Mouse (Mus musculus) R1 (cell line): Measurements from ENCODE around the gene 1700042G07Rik.
A peak's percentile ranks its signal among the peaks of the same experiment; 100 is the strongest.

Source experiments
- DNase-seq: peaks from one replicate; pipeline ENCODE4 v3.0.0-alpha.2; 2018; ENCODE audit warnings: low read depth, low spot score

The 1700042G07Rik gene

GRCm38 (mm10) chr4:116173072-116173471 is at the start of gene 1700042G07Rik, which contains the start of gene Gm49337:
Gene 1700042G07Rik (plus strand): TSS chr4:116173372.
Gene Gm49337 (plus strand): TSS chr4:116173384.
- no peak for DNase-seq

GRCm38 (mm10) chr4:116123602-116124519 is 49.3 kb upstream of the 1700042G07Rik start, which contains the start of the genes Rad54l and Pomgnt1:
Gene Rad54l (minus strand): TSS chr4:116123690.
Gene Pomgnt1 (plus strand): TSS chr4:116123840.
- DNase-seq = peak; percentile 99

- DNase-seq = no peak
Measured at GRCm38 (mm10) chr4:116125803-116126386, 47.3 kb upstream of the 1700042G07Rik start.

GRCm38 (mm10) chr4:116127956-116128355 is 45.2 kb upstream of the 1700042G07Rik start:
- DNase-seq = peak; percentile 78

GRCm38 (mm10) chr4:116133126-116133525 is 40.0 kb upstream of the 1700042G07Rik start:
- DNase-seq = no peak

- peak; percentile 57 for DNase-seq
Measured at GRCm38 (mm10) chr4:116134990-116135389, 38.2 kb upstream of the 1700042G07Rik start.

- peak; percentile 72 for DNase-seq
Measured at GRCm38 (mm10) chr4:116137421-116137996, 35.7 kb upstream of the 1700042G07Rik start.

GRCm38 (mm10) chr4:116140801-116141574 is 32.2 kb upstream of the 1700042G07Rik start:
- peak; percentile 80 for DNase-seq

GRCm38 (mm10) chr4:116141736-116142135 is 31.4 kb upstream of the 1700042G07Rik start:
- peak; percentile 82 for DNase-seq

- peak; percentile 20 for DNase-seq
Measured at GRCm38 (mm10) chr4:116142269-116142668, 30.9 kb upstream of the 1700042G07Rik start.

- DNase-seq = peak; percentile 20
Measured at GRCm38 (mm10) chr4:116143317-116143811, 29.8 kb upstream of the 1700042G07Rik start.

GRCm38 (mm10) chr4:116143891-116144717 is 29.1 kb upstream of the 1700042G07Rik start:
- peak; percentile 60 for DNase-seq

- DNase-seq = peak; percentile 44
Measured at GRCm38 (mm10) chr4:116149812-116150155, 23.4 kb upstream of the 1700042G07Rik start.

- peak; percentile 63 for DNase-seq
Measured at GRCm38 (mm10) chr4:116150156-116150861, 22.9 kb upstream of the 1700042G07Rik start.

- DNase-seq = no peak
Measured at GRCm38 (mm10) chr4:116150862-116151221, 22.3 kb upstream of the 1700042G07Rik start.

- no peak for DNase-seq
Measured at GRCm38 (mm10) chr4:116151238-116151637, 21.9 kb upstream of the 1700042G07Rik start, which contains the start of gene Lurap1. Gene Lurap1 (minus strand): TSS chr4:116151338.

GRCm38 (mm10) chr4:116152702-116153101 is 20.5 kb upstream of the 1700042G07Rik start:
- no peak for DNase-seq

GRCm38 (mm10) chr4:116157882-116158281 is 15.3 kb upstream of the 1700042G07Rik start:
- no peak for DNase-seq

- peak; percentile 59 for DNase-seq
Measured at GRCm38 (mm10) chr4:116159912-116160311, 13.3 kb upstream of the 1700042G07Rik start.

GRCm38 (mm10) chr4:116160769-116161168 is 12.4 kb upstream of the 1700042G07Rik start:
- DNase-seq = no peak
